Mouse (Mus musculus): ENCODE measurements around the gene Mindy3. TPM values are rescaled to one million over a fixed set of nuclear protein-coding genes. Genes with fewer than 3 reads are reported as not detected.

Mindy3 gene
- polyA plus RNA-seq (2012; rRNA removed), result 25.5 and 57.3 TPM in 2 replicates

DNA sequence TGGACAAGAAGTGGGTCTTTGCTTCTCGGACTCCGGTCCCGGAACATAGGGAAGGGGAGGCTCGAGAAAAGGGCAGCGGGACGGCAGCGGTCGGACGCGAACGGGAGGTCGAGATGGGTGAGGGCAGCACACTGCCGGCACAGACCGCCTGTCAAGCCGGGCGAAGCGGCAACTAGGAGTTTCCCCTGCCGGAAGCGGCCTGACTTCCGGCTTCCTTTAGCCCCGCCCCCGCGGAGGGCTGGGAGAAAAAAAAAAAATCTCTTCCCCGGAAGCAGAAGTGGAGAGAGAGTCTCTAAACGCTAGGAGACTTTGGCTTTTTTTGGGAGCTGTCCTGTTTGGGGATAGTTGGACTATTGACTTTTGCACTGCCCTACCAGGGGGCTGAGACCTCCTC is at the start of gene Mindy3:
Gene Mindy3 (minus strand): TSS at position 209 of the 394 bp plus-strand sequence.
- TF ChIP-seq POLR2A (IDR thresholded peaks at IDR 0.05; ENCODE audit: low read depth, low read length) (peak; percentile 92), CTCF (IDR thresholded peaks at IDR 0.05; ENCODE audit: extremely low read depth, insufficient read depth, insufficient read length, insufficient replicate concordance) (no peak)
- H3K27me3 ChIP-seq (ENCODE audit: control insufficient read depth, insufficient read depth, low read length), result no peaks in the 10 kb centered on the region
- H3K4me3 ChIP-seq (ENCODE audit: extremely low read depth, insufficient read depth, insufficient read length), result peak within 1 kb of the TSS; percentile 99
- H3K36me3 ChIP-seq (ENCODE audit: control insufficient read depth, insufficient read depth, low read length), result no peaks in the 10 kb centered on the region
- WGBS, result under 1% methylated on average over 25 of the region's 25 CpGs
- peak within 1 kb of the TSS; percentile 78 for H3K27ac ChIP-seq (ENCODE audit: insufficient read depth, low read length)
- peaks cover 10% of the 10 kb centered on the region for H3K4me1 ChIP-seq (ENCODE audit: control insufficient read depth, insufficient read depth, insufficient read length)
- peak; percentile 55 to 89 for DNase-seq (ENCODE audit: low read depth in 1 of 2, low spot score in 2 of 2)

DNA sequence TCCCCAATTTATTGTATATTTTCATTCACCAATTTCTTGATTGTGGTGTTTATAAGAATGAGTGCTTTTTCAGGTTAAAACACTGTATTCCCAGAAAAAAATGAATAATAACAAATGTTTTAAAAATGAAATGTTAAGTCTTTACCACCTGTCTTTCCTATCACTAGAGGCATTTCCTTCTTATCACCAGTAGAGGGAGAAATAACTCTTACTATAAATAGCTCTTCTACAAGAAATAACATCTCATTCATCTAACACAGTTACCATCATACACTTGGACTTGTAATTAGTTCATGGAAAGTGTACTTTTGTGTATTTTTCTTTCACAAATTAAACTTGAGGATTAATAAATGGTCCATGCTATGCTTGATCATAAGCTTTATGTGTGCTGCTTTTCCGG is 40.5 kb upstream of the Mindy3 start:
- Histone ChIP-seq H3K4me3 (ENCODE audit: extremely low read depth, insufficient read depth, insufficient read length) (no peak overlapping the region), H3K27ac (ENCODE audit: insufficient read depth, low read length) (no peak overlapping the region), H3K4me1 (ENCODE audit: control insufficient read depth, insufficient read depth, insufficient read length) (no peaks in the 10 kb centered on the region), H3K36me3 (ENCODE audit: control insufficient read depth, insufficient read depth, low read length) (no peaks in the 10 kb centered on the region), H3K27me3 (ENCODE audit: control insufficient read depth, insufficient read depth, low read length) (no peaks in the 10 kb centered on the region)
- no peak for DNase-seq (ENCODE audit: low read depth in 1 of 2, low spot score in 2 of 2)
- no peak for TF ChIP-seq CTCF (IDR thresholded peaks at IDR 0.05; ENCODE audit: extremely low read depth, insufficient read depth, insufficient read length, insufficient replicate concordance)
- TF ChIP-seq POLR2A (IDR thresholded peaks at IDR 0.05; ENCODE audit: low read depth, low read length), result no peak
- 90% methylated on average over 1 of the region's 1 CpGs for WGBS

DNA sequence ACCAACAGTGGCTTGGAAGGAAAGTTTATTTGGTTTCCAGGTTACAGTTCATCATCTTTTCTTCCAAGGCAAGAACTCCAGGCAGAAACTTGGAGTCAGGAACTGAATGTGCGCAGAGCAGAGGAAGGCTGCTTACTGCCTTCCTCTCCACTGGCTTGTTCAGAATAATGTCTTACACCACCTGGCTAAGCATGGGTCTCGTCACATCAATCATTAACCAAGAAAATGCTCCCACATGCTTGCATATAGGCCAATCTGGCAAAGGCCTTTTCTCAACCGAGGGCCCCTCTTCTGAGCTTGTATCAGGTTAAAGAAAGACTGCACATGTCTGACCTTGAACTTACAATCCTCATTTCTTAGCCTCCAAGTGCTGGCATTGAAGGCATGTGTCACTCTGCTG is 30.8 kb upstream of the Mindy3 start:
- H3K27ac ChIP-seq (ENCODE audit: insufficient read depth, low read length), result no peak overlapping the region
- TF ChIP-seq CTCF (IDR thresholded peaks at IDR 0.05; ENCODE audit: extremely low read depth, insufficient read depth, insufficient read length, insufficient replicate concordance) (no peak), POLR2A (IDR thresholded peaks at IDR 0.05; ENCODE audit: low read depth, low read length) (no peak)

DNA sequence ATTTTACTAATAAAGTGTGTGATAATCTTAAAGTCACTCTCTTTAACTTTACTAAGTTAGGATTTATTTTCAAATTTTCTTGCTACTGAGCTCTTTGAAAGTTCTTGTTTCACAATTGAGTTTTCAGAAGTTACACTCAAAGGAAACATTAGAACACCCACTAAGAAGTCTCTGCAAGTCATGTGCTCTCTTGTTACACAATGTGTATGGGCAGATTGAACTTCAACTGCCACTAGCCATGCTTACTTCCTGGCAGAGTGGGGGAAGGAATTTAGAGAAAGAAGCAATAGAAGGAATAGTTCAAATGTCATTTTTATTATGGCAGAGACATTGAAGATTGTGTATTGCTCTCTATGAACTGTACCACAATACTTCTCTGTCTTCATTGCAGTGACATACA is 20.9 kb upstream of the Mindy3 start:
- no peak overlapping the region for H3K4me3 ChIP-seq (ENCODE audit: extremely low read depth, insufficient read depth, insufficient read length)
- no peaks in the 10 kb centered on the region for H3K4me1 ChIP-seq (ENCODE audit: control insufficient read depth, insufficient read depth, insufficient read length)
- no peak overlapping the region for H3K27ac ChIP-seq (ENCODE audit: insufficient read depth, low read length)
- no peak for TF ChIP-seq CTCF (IDR thresholded peaks at IDR 0.05; ENCODE audit: extremely low read depth, insufficient read depth, insufficient read length, insufficient replicate concordance)
- DNase-seq (ENCODE audit: low read depth in 1 of 2, low spot score in 2 of 2), result no peak
- H3K36me3 ChIP-seq (ENCODE audit: control insufficient read depth, insufficient read depth, low read length), result no peaks in the 10 kb centered on the region
- no peaks in the 10 kb centered on the region for H3K27me3 ChIP-seq (ENCODE audit: control insufficient read depth, insufficient read depth, low read length)

More for the DNA sequence above, 30.8 kb upstream of the Mindy3 start:
- DNase-seq (ENCODE audit: low read depth in 1 of 2, low spot score in 2 of 2), result no peak
- 88% methylated on average over 3 of the region's 3 CpGs for WGBS
- no peaks in the 10 kb centered on the region for H3K36me3 ChIP-seq (ENCODE audit: control insufficient read depth, insufficient read depth, low read length)
- H3K4me1 ChIP-seq (ENCODE audit: control insufficient read depth, insufficient read depth, insufficient read length), result no peaks in the 10 kb centered on the region
- H3K4me3 ChIP-seq (ENCODE audit: extremely low read depth, insufficient read depth, insufficient read length), result no peak overlapping the region
- no peaks in the 10 kb centered on the region for H3K27me3 ChIP-seq (ENCODE audit: control insufficient read depth, insufficient read depth, low read length)

DNA sequence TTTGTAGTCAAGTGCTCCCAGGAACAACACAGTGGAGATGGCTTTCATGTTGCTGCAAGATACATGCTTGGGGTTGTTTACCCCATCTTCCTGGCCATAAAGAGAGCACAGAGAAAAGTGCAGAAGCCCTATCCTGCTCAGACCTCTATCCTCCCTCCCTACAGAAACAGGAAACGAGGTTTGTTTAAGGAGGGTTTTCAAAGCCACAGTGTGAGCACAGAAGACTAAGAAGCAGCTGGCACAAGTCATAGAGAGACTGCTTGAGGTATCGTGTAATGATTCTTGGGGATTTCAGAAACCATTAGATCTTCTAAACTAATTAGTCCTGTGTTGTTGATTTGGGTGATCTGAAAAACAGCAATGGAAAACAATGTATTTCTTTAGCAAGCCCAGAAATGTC is 20.3 kb upstream of the Mindy3 start:
- Histone ChIP-seq H3K27me3 (ENCODE audit: control insufficient read depth, insufficient read depth, low read length) (no peaks in the 10 kb centered on the region), H3K36me3 (ENCODE audit: control insufficient read depth, insufficient read depth, low read length) (no peaks in the 10 kb centered on the region), H3K4me1 (ENCODE audit: control insufficient read depth, insufficient read depth, insufficient read length) (no peaks in the 10 kb centered on the region), H3K27ac (ENCODE audit: insufficient read depth, low read length) (no peak overlapping the region), H3K4me3 (ENCODE audit: extremely low read depth, insufficient read depth, insufficient read length) (no peak overlapping the region)
- no peak for DNase-seq (ENCODE audit: low read depth in 1 of 2, low spot score in 2 of 2)
- TF ChIP-seq CTCF (IDR thresholded peaks at IDR 0.05; ENCODE audit: extremely low read depth, insufficient read depth, insufficient read length, insufficient replicate concordance), result no peak
- no peak for TF ChIP-seq POLR2A (IDR thresholded peaks at IDR 0.05; ENCODE audit: low read depth, low read length)
- 9% methylated on average over 2 of the region's 2 CpGs for WGBS

DNA sequence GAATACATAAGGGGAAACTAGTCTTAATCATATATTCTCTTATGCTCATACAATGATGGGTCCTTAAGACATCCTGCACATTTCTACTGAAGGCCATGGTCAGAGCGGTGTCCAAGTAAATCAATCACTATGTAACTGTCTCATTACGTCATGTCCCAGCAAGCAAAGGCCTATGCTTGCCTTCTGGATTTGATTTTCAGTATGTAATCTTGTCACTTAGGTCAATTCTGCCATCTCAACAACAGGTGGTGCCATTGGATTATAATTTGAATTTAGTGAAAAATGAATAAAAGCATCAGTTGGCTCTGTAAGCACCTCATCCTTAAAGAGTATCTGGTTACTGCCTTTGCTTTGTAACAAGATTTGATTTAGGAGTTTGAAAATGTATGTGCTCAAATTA is 18.9 kb upstream of the Mindy3 start:
- TF ChIP-seq CTCF (IDR thresholded peaks at IDR 0.05; ENCODE audit: extremely low read depth, insufficient read depth, insufficient read length, insufficient replicate concordance) (no peak), POLR2A (IDR thresholded peaks at IDR 0.05; ENCODE audit: low read depth, low read length) (no peak)
- WGBS, result 86% methylated on average over 2 of the region's 2 CpGs
- Histone ChIP-seq H3K27ac (ENCODE audit: insufficient read depth, low read length) (no peak overlapping the region), H3K4me1 (ENCODE audit: control insufficient read depth, insufficient read depth, insufficient read length) (no peaks in the 10 kb centered on the region), H3K36me3 (ENCODE audit: control insufficient read depth, insufficient read depth, low read length) (no peaks in the 10 kb centered on the region), H3K27me3 (ENCODE audit: control insufficient read depth, insufficient read depth, low read length) (no peaks in the 10 kb centered on the region), H3K4me3 (ENCODE audit: extremely low read depth, insufficient read depth, insufficient read length) (no peak overlapping the region)
- no peak for DNase-seq (ENCODE audit: low read depth in 1 of 2, low spot score in 2 of 2)

DNA sequence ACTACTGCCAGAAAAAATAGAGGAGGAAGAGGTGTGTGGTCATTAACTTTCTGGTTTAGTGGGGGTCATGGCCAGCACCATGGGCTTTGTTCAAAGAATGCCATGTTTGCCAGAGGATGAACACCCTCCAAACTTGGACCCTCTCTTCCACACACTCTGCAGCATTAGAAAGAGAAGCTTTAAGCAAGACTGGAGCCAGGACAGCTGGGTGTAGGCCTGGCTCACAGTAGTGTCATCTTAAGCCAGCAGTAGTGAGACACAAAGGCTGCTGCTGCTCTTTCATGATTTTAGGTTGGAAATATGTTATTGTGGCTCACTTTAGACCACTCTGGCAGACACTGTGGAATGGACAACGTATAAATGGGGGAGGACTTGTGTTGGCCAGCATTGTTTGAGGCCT is 12.8 kb upstream of the Mindy3 start:
- Histone ChIP-seq H3K4me1 (ENCODE audit: control insufficient read depth, insufficient read depth, insufficient read length) (no peaks in the 10 kb centered on the region), H3K27ac (ENCODE audit: insufficient read depth, low read length) (no peak overlapping the region), H3K27me3 (ENCODE audit: control insufficient read depth, insufficient read depth, low read length) (no peaks in the 10 kb centered on the region), H3K36me3 (ENCODE audit: control insufficient read depth, insufficient read depth, low read length) (no peaks in the 10 kb centered on the region), H3K4me3 (ENCODE audit: extremely low read depth, insufficient read depth, insufficient read length) (no peak overlapping the region)
- 85% methylated on average over 1 of the region's 1 CpGs for WGBS
- DNase-seq (ENCODE audit: low read depth in 1 of 2, low spot score in 2 of 2), result no peak
- TF ChIP-seq CTCF (IDR thresholded peaks at IDR 0.05; ENCODE audit: extremely low read depth, insufficient read depth, insufficient read length, insufficient replicate concordance), result no peak
- TF ChIP-seq POLR2A (IDR thresholded peaks at IDR 0.05; ENCODE audit: low read depth, low read length), result no peak

All from spleen, adult 2 months (tissue).